Mouse (Mus musculus) spleen, adult 18-20 months (tissue): Measurements from ENCODE around the gene Trim60.
A peak's percentile ranks its signal among the peaks of the same experiment; 100 is the strongest.
"Not testable (repeated sequence)": the region's sequence is repeated elsewhere in the genome, so short reads cannot be mapped to it uniquely, and the experiment has no call there.

Source experiments
- DNase-seq, 2 experiments: peaks; one replicate each; pipeline ENCODE4 v3.0.0; 2022; ENCODE audit warnings: mixed read lengths in 2 of 2

The Trim60 gene

DNA sequence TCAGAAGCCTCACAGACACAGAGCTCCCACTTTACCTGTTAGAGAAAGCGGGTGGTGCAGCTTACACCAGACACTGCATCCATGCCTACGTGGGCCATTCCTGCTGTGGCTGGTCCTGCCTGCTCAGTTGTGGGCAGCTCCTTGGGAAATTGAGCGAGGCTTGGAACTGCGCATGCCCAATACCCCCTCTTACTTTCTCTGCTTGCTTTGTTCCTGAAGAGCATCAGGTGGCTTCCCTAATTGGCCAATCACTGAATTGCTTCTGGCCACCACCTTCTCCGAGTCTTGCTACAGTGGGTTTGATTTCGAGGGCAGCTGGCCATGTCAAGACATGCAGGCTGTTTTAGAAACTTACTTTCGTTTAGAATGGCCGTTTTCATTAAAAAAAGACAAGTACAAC is at the start of gene Trim60, which contains the start of gene Trim61:
Trim60 (minus strand) TSS at position 162 of the 400 bp plus-strand sequence.
Trim61 (minus strand) TSS at position 101 of the 400 bp plus-strand sequence.
- DNase-seq = no peak

DNA sequence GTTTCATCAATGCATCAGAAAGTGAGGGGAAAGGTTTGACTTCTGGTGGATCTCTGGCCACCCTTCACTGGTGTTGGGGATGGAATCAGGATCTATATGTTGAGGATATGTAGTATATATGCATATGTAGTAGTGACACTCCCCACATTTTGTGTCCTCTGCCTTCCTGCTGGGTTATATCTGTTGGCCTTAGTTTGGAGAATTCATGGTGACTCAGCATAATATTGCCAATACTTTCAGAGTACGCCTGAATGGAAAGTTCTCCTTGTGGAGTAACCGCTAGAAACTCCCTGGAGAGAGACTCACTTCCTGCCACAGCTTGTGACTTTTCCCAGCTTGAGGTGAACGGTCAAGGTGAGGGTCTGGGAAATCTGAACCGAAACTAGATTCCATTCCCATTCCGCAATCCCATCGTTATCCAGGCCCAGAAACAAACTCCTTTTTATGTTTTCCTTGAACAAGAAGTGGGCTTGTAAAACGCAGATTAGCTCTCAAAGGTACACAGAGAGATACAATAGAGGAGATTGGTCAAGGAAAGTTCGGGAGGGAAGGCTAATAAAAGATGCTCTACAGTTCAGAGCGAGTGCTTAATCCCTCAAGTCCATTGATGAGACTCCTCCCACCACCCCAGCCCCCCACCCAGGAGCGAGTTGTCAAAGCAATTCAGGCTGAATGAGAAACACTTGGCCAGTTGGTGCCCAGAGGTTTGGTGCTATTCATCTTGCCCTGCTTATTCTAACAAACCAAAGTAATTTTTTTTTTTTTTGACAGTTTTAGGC is 49.5 kb upstream of the Trim60 start:
- no peak for DNase-seq

DNA sequence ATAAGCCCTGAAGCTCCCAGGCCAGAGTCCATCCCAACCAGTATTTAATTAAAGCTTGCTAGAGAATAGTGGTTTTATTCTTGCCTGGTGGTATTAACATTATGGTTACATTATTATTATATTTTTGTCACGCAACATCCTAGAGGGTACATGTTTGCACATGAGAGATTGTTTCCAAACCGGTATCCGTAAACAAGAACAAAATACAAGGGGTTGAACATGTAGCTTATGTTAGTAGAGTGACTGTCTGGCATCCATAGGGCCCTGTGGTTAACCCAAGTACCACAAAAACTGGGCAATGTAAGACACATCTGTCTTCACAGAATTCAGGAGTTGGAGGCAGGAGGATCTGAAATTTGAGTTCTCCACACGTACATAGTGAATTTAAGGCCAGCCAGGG is 48.6 kb upstream of the Trim60 start:
- no peak for DNase-seq

DNA sequence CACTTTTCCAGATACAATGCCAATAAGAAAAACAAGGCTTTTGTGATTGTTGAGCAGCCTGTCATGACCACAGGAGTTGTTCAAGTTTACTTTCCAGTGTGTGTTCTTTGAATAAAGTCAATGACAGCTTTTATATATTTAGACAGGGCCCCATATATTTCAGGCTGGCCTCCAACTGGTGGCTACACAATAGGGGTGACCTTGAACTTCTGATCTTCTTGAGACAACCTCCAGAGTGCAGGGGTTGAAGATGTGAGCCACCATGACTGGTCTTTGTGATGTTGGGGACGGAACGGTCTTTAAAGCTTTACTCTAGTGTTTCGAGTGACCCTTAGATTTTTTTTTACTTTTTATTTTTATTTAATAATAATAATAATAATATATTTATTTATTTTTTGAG is 47.2 kb upstream of the Trim60 start:
- no peak for DNase-seq

DNA sequence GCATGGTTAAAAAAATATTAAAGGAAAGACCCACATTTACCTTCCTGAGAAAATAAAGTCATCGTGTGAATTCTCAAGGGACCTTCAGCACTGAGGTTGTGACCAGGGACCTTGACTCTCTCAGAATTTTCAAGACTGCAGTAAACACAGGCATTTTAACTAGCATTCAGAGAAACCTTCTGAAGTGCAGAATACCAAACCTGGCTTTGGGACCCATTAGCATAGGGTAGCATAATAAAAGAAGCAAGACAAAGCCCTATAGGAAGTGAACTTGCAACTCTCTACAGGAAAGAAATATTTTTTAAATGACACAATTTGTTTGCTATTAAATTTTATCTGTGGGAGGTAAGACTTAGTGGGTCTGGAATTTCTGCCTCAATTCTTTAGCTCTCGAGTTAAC is 45.7 kb upstream of the Trim60 start:
- no peak for DNase-seq

DNA sequence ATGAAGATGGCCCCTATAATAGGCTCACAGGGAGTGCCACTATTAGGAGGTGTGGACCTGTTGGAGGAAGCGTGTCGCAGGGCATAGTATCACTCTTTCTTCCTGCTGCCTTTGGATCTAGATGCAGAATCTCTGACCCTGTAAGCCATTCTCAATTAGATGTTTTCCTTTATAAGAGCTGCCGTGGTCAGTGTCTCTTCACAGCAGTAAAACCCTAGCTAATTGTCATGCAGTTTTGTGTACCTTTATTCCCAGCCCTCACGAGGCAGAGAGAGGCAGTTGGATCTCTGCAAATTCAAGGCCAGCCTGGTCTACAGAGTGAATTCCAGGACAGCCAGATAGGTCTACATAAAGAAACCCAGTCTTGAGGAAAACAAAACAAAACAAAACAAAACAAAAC is 43.8 kb upstream of the Trim60 start:
- DNase-seq = no peak

DNA sequence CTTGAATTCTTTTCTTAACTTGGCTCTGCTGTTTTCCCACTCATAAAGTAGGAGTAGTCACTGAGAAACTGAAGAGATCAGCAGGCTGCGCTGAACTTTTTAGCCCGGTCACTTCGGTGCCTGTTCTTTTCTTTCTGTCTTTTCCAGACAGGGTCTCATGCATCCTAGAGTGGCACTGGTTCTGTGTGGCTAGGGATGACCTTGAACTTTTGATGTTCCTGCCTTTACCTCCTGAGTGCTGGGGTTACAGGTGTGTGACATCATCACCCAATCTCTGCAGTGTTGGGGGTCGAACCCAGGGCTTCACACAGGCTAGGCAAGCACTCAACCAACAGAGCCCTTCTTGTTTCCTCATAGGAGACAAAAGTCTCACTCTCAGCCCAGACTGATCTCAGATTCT is 38.3 kb upstream of the Trim60 start:
- no peak for DNase-seq

DNA sequence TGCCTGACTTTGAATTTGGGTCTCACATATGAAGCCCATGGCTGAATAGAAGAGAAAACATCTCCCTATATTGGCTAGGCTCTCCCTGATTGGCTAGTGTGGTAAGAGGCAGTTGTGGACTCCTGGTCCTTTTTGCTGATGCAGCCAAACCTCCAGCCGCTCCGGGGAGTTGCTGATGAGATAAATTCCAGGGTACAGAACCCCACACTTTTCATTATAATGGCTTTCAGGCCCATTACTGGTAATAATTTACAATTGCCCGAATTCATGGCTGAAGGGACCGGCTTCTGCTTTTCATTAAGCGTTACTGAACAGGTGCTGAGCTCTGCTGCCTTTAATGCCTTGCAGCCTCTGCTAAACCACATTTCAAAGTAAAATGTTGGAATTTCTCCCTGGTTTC is 35.6 kb upstream of the Trim60 start:
- DNase-seq = no peak

DNA sequence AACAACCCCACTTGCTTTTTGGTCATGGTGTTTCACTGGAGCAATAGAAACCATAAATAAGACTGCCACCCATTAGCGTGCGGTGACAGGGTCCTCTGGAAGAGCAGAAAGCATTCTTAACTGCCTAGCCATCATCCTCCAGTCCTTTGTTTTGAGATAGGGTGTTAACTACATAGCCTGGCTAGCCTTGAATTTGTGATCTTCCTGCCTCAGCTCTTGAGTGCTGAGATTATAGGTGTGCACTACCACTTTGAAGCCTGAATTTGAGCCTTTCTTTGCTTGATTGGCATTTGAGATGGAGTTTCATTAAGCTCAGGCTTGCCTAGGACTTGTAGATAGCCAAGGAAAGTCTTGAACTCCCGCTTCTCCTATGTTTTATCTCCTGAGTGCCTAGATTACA is 35.2 kb upstream of the Trim60 start:
- DNase-seq = no peak

DNA sequence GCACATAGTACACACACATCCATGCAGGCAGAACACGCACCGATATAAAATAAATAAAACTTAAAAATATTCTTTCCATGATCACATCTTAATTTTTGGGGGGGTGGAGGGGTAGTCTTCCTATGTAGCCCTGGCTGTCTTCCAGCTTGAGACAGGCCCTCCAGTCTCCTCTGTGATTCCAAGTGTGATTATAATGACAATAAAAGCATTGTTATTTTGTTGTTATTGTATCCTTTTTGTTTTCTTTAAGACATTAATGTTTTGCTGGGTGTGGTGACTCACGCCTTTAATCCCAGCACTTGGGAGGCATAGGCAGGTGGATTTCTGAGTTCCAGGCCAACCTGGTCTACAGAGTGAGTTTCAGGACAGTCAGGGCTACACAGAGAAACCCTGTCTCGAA is 29.4 kb upstream of the Trim60 start:
- DNase-seq = no peak

DNA sequence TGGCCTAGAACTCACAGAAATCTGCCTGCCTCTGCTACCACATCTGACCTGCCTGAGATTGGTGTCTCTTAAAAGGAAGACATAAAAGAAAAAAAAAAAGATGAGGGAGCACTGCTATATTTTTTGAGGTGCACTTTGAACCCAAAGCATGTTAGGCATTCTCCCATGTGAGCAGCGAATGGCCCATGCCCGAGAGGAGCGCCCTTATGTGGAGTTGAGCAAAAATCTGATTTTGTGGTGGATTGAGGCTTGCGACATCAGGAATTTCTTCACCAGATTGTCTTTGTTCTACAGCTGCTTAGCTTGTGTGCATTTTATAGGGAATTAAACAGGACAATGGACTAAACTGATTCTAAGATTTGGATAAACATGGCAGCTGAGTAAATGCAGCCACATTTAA is 28.8 kb upstream of the Trim60 start:
- DNase-seq = no peak

DNA sequence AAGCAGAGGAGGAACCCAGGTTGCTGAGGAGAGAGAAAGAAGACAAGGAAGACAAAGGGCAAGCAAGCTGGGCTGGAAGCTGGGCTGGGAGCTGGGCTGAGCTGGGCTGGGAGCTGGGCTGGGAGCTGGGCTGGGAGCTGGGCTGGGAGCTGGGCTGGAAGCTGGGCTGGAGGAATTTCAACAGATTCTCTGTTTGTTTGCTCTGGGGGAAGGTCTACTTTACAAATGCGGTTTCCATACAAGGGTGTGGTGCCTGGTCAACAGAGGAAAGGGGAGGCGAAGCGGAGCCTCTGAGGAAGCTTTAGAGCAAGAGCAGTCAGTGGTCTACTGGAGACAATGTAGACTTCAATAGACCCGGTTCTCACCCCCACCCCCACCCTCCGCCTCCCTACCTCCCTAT is 28.2 kb upstream of the Trim60 start:
- no peak for DNase-seq

DNA sequence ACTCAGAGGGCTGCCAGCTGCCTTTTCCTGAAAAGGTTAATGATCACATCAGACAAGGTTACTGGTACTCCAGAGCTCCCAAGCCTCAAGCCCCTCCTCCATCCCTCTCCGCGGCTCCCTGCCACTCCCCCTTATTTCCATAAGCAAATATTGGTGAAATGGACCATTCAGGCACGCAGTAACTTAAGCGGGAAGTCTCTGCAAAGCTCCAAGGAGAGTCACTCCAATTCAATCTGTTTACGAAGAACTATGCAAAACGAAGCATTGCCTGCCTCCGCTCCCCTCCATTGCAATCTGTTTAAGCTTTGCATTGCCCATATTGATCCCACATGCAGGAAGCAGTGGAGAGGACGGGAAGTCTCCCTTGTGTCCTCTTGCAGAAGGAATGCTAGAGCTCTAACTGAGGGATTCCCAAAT is 18.7 kb upstream of the Trim60 start, which contains the start of gene Apela:
Apela (minus strand) TSS at position 220 of the 417 bp plus-strand sequence.
- DNase-seq = no peak

DNA sequence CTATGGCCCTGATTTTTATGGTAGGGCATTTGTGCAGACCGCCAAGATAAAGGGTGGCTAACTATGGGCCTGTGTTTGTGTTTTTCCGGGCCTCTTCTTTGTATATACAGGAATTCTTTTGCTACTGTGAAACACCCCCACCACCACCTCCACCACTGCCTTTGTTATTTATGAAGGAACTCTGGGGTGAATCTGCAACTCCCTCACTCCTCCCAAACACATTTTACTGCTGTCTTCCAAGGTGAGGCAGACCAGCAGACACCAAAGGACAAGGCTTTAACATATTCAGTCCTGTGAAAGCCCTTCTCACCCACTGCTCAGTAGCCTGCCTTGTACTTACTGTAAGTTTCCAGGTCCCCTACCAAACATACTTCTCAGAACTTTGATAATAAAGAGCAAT is 15.8 kb upstream of the Trim60 start:
- DNase-seq = no peak

DNA sequence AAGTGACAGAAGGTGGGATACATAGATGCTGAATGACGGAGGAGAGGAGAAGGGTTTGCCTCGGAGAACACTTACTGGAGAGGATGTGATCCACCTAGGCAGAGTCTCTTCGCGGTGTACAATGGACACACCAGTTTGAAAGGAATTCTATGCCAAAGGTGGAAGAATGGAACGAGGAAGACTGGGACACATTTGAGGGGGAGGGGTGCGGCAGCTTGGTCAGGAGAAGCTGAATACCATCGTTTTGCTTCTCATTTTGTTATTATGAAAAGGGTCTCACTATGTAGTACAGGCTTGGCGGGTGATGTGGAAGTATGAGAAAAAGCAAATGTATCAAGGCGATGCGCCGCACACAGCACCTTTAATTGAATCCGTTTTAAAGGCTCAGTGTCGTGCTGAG is 14.7 kb upstream of the Trim60 start:
- DNase-seq = no peak

DNA sequence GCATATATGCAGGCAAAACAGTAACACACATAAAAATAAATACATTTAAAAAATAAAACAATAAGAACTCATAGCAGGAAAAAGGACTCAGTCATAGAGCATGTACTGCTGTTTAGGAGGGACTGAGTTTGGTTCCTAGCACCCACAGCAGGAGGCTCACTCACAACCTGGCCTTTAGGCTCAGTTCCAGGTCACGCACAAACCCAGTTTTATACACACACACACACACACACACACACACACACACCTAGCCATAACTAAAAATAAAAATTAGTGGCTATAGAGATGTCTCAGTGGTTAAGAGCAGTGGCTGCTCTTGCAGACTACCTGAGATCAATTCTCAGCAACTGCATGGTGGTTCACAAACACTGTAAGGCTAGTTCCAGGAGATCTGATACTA is 13.7 kb upstream of the Trim60 start:
- DNase-seq = no peak

DNA sequence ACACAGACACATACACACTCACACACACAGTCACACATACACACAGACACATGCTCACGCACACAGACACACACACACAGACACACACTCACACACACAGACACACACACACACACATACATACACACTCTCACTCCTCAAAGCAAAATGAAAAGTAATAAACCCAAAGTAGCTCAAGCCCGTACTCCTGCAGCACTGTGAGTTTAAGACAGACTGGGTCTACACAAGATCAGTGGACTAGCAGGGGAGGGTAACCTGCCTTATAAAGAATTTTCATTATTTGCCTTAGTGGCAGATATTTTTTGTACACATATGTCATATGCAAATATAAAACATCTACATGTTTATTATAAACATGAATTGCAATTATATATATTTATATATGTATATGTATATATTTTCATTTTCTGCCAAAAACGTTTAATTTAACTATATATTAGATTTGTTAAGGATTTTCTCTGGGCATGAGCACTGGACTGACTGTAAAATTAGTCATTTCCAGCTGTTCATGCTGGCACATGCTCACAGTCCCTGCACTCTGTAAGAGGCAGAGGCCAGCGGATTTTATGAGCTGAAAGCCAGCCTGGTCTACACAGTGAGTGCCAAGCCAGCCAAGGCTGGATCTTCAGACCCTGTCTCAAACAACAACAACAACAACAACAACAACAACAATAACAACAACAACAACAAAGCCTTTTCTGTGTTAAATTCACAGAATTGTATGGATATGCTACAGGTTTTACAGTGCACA is 12.5 kb upstream of the Trim60 start:
- no peak for DNase-seq

DNA sequence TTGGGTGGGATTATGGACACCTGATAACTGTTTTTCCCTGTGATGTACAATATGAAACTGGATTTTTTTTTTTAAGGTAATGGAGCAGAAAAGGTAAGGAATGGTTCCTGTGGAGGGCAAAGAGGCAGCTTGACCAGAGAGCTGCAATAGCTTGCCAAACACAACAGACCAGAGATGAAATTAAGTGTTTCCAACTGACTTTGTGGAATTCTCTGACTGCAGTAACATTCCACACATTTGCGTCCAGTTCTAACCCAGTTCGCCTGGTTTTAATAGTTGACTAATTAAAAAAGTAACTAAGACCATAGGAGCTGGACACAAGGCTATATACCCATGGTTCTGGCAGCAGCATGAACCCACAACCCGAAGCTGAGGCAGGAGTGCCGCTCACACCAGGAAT is 11.4 kb upstream of the Trim60 start:
- no peak for DNase-seq

DNA sequence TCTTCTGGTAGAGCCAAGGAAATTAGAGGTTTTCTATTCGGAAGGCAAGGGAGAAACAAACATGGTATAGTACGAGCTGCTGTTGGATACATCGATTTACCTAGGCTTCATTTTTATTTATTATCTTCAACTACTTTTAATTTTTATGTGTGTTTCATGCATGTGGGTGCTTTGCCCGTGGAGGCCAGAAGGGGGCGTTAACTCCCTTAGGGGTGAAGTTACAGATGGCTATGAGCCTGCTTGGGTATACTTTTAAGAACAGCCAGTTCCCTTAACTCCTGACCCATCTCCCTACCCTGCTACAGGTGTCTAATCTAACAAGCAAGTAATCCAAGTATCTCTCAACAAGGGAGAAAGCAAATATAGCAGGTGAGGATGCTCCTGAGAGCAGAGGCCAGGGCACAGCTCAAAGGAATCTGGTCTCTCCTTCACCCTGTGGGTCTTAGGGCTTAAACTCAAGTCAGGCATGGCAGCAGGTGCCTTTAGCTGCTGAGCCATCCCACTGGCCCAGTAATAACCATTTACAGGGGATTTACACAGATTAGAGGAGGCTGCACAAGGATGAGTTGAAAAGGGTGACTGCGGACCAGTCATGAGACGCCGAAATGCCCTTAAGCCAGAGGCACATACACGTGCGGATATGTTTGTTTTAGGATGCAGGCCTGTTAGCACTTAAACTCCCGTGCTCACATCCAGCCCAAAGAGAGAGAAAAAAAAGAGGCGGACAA is 10.7 kb upstream of the Trim60 start:
- no peak for DNase-seq

DNA sequence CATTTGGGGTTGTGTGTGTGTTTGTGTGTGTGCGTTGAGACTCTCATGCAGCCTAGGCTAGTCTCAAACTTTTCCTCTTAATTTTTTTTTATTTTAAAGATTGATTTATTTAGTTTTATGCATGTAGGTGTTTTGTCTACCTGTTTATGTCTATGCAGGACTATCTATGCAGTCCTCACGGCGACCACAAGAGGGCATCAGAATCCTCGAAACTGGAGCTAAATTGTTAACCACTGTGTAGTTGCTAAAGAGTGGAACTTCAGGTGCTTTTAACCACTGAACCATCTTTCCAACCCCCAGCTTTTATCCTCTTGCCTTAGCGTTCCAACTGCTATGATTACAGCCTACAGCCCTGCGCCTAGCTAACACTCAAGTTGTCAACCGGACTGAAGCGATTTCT is 4.1 kb upstream of the Trim60 start:
- DNase-seq = peak in 1 of 2 experiments; percentile 53

DNA sequence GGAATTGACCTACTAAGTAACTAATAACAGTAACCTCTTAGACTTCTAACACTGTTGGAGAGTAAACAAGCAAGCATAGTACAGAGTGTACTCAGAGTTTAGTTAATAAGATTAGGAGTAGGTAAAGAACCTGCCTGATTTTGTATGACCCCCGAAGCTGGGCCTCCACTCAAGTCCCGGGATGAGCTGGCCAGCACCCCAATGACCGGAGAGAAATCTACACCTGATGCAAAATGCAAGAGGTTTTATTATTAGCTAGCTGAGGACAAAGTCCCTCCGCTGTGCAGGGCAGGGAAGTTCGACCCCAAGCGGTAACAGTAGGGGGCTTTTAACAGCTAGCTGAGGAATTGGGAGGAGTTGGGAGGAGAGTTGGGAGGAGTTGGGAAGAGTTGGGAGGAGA is 10.8 kb downstream of the Trim60 start:
- not testable (repeated sequence) for DNase-seq

DNA sequence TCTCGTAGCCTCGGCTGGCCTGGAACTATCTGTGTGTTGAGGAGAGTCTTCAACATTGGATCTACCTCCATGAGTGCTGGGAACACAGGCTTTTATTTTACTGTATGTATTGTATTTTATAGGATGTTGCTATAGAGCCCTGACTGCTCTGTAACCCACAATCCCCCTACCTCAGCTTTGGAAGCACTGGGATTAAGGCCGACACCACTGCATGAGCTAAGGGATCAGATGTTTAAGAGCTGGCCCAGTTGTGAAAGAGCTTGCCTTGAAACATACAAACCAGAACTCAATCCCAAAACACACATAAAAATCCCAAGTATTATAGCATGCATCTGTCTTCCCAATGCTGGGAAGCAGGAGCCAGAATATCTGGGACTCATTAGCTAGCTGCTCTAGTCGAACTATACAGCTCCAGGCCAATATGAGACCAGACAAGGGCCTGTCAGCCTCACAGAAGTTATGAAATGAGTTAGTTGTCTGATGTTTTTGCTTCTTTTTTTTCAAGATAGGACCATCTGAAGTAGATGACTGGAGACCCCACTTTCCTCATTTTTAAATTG is 19.5 kb downstream of the Trim60 start:
- no peak for DNase-seq

DNA sequence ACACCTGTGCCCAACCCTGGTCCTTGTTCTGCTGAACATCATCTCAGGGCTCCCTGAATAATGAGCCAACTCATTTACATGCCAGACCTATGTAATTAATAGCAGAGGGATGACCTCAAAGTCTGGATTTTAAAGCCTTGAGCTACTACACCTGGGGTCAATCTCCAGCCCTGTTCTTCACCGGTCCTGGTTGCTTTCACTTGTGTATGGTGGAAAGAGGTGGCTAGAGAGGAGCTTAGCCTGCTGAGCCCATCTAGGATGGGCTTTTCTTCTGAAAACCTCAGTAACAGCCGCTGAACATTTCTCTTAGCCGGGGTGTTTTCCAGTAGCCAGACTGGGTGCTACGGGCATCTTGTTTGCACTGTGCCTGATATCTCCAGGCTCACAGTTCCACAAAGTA is 30.7 kb downstream of the Trim60 start, which contains the start of gene Trim75:
Trim75 (minus strand) TSS at position 101 of the 400 bp plus-strand sequence.
- no peak for DNase-seq
